Mouse (Mus musculus): ENCODE results near the gene Poln. TPM values are rescaled to one million over a fixed set of nuclear protein-coding genes. Genes with fewer than 3 reads are reported as not detected.
A peak's percentile ranks its signal among the peaks of the same experiment; 100 is the strongest.

Poln gene
- polyA plus RNA-seq, 1 experiment, result 6.2 TPM

GRCm38 (mm10) chr5:34204911-34205310, 35.7 kb upstream of the Poln start:
- Histone ChIP-seq H3K27ac (ENCODE audit: control insufficient read depth, insufficient read depth, low read depth, low read length, poor library complexity) (no peak overlapping the region), H3K4me1 (ENCODE audit: control insufficient read depth, insufficient read depth, low read length) (no peaks in the 10 kb centered on the region), H3K4me3 (replicated peaks; ENCODE audit: control insufficient read depth, low read depth, low read length) (no peak overlapping the region)
- TF ChIP-seq POLR2A (IDR thresholded peaks at IDR 0.05; ENCODE audit: borderline replicate concordance, control insufficient read depth, low read depth, low read length), result no peak
- TF ChIP-seq CTCF (IDR thresholded peaks at IDR 0.05; ENCODE audit: control insufficient read depth, insufficient read depth, low read length), result no peak
- 71% methylated on average over 2 of the region's 2 CpGs for WGBS

DNA sequence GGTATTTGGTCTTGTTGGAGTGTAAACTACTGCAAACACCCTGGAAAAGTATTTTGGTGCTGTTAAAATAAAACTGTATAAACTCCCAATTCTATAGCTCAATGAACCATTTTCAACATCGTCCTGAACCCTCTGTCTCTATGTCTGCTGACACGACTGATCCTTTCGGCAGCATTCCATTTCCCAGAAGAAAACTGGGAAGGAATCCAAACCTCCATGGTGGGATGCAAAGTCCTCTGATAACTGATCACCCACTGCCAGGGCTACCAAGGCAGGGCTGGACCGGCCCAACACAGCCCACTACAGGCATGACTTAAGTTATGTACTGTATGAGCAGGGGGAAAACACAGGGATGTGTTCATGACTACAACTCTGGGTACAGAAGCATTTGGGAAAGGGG, 32.8 kb upstream of the Poln start:
- Histone ChIP-seq H3K4me1 (ENCODE audit: control insufficient read depth, insufficient read depth, low read length) (no peaks in the 10 kb centered on the region), H3K4me3 (replicated peaks; ENCODE audit: control insufficient read depth, low read depth, low read length) (no peak overlapping the region), H3K27ac (ENCODE audit: control insufficient read depth, insufficient read depth, low read depth, low read length, poor library complexity) (no peak overlapping the region)
- 83% methylated on average over 4 of the region's 4 CpGs for WGBS
- TF ChIP-seq POLR2A (IDR thresholded peaks at IDR 0.05; ENCODE audit: borderline replicate concordance, control insufficient read depth, low read depth, low read length) (no peak), CTCF (IDR thresholded peaks at IDR 0.05; ENCODE audit: control insufficient read depth, insufficient read depth, low read length) (no peak)

DNA sequence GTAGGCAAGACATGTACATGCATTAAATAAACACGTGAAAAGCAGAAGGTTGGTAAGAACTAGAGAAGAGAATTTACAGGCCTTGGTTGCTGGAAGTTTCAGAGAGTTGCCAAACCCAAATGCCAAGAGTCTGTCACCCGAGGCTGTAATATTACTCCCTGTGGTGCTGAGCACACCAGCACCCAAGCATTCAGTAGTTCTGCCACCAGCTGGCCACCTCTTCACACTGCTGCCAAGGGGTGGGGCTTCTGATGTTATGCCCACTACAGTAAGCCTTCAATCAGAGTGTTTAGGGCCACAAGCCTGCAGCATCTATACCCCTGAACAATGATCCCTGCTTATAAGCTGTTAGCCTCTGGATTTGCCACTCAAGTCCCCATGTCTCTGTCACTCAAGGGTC, 32.1 kb upstream of the Poln start:
- TF ChIP-seq POLR2A (IDR thresholded peaks at IDR 0.05; ENCODE audit: borderline replicate concordance, control insufficient read depth, low read depth, low read length) (no peak), CTCF (IDR thresholded peaks at IDR 0.05; ENCODE audit: control insufficient read depth, insufficient read depth, low read length) (peak; percentile 19; the same call in 1 of the 2 replicates)
- WGBS, result 15% methylated on average over 2 of the region's 2 CpGs
- H3K4me1 ChIP-seq (ENCODE audit: control insufficient read depth, insufficient read depth, low read length), result no peaks in the 10 kb centered on the region; the same call in 1 of the 2 replicates

DNA sequence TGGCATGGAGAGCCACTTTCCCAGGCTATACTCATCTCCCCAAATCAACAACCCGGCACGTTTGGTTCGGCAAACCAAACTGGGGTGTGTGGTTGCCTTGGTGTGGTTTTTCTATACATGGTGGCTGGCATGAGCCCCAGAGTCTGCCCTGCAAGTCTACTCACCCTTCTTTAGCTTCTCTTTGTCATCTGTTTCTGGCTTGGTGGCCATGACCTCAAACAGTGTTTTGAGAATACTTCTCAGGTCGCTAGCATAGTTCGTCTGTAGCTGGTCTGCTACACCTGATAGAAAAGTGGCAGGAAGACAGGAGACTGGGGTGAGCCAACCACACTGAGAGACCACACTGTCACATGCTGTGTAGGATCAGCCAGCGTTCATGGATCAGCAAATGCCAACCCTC, 29.4 kb upstream of the Poln start:
- Histone ChIP-seq H3K27ac (ENCODE audit: control insufficient read depth, insufficient read depth, low read depth, low read length, poor library complexity) (no peak overlapping the region), H3K4me3 (replicated peaks; ENCODE audit: control insufficient read depth, low read depth, low read length) (no peak overlapping the region), H3K4me1 (ENCODE audit: control insufficient read depth, insufficient read depth, low read length) (no peaks in the 10 kb centered on the region; the same call in 1 of the 2 replicates)
- whole genome bisulfite sequencing, result 38% methylated on average over 6 of the region's 6 CpGs
- no peak for TF ChIP-seq POLR2A (IDR thresholded peaks at IDR 0.05; ENCODE audit: borderline replicate concordance, control insufficient read depth, low read depth, low read length)
- no peak for TF ChIP-seq CTCF (IDR thresholded peaks at IDR 0.05; ENCODE audit: control insufficient read depth, insufficient read depth, low read length)

More for the DNA sequence above, 32.1 kb upstream of the Poln start:
- Histone ChIP-seq H3K4me3 (replicated peaks; ENCODE audit: control insufficient read depth, low read depth, low read length) (no peak overlapping the region), H3K27ac (ENCODE audit: control insufficient read depth, insufficient read depth, low read depth, low read length, poor library complexity) (no peak overlapping the region)

GRCm38 (mm10) chr5:34197243-34197642, 28.0 kb upstream of the Poln start:
- TF ChIP-seq CTCF (IDR thresholded peaks at IDR 0.05; ENCODE audit: control insufficient read depth, insufficient read depth, low read length) (no peak), POLR2A (IDR thresholded peaks at IDR 0.05; ENCODE audit: borderline replicate concordance, control insufficient read depth, low read depth, low read length) (no peak)
- Histone ChIP-seq H3K4me1 (ENCODE audit: control insufficient read depth, insufficient read depth, low read length) (no peaks in the 10 kb centered on the region; the same call in 1 of the 2 replicates), H3K4me3 (replicated peaks; ENCODE audit: control insufficient read depth, low read depth, low read length) (no peak overlapping the region), H3K27ac (ENCODE audit: control insufficient read depth, insufficient read depth, low read depth, low read length, poor library complexity) (no peak overlapping the region)
- WGBS, result 55% methylated on average over 4 of the region's 4 CpGs

DNA sequence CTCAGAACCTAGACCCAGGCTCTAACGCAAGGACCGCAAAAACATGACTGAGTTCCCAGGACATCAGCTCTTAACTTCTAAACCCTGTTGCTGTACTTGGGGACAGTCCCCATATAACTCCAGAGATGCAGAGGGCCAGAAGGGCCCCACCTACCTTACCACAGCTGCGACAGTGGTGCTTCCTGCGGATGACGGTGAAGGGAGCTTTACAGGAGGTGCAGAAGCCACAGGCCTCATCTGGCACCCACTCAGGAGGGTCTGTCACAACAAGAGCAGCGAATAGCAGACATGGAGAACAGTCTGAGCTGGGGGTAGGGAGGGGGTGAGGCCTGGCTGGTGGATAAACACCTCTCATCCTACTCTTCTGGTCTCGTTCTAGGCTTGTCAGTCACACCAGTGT, 27.2 kb upstream of the Poln start:
- Histone ChIP-seq H3K27ac (ENCODE audit: control insufficient read depth, insufficient read depth, low read depth, low read length, poor library complexity) (no peak overlapping the region), H3K4me1 (ENCODE audit: control insufficient read depth, insufficient read depth, low read length) (no peaks in the 10 kb centered on the region; the same call in 1 of the 2 replicates), H3K4me3 (replicated peaks; ENCODE audit: control insufficient read depth, low read depth, low read length) (no peak overlapping the region)
- TF ChIP-seq CTCF (IDR thresholded peaks at IDR 0.05; ENCODE audit: control insufficient read depth, insufficient read depth, low read length), result no peak
- no peak for TF ChIP-seq POLR2A (IDR thresholded peaks at IDR 0.05; ENCODE audit: borderline replicate concordance, control insufficient read depth, low read depth, low read length)
- WGBS, result 20% methylated on average over 7 of the region's 7 CpGs

DNA sequence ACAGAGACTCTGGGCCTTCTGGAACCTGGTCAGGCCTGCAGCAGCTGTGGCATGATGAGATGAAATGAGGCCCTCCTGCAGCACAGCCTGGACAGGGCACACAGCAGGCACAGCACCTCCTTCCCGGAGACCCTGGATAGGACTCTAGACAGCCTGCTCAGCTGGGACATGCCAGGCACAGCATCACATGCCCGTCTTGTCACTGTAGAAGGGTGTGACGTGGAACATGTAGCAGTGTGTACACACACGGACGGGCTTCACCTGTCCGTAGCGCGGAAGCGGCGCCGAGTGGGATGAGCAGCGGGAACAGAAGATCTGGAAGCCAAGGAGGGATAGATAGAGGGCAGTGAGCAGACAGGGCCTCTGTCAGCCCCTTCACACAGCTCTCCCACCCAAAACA, 26.5 kb upstream of the Poln start:
- WGBS, result 90% methylated on average over 12 of the region's 12 CpGs
- TF ChIP-seq POLR2A (IDR thresholded peaks at IDR 0.05; ENCODE audit: borderline replicate concordance, control insufficient read depth, low read depth, low read length) (no peak), CTCF (IDR thresholded peaks at IDR 0.05; ENCODE audit: control insufficient read depth, insufficient read depth, low read length) (no peak)
- Histone ChIP-seq H3K4me3 (replicated peaks; ENCODE audit: control insufficient read depth, low read depth, low read length) (no peak overlapping the region), H3K4me1 (ENCODE audit: control insufficient read depth, insufficient read depth, low read length) (no peaks in the 10 kb centered on the region; the same call in 1 of the 2 replicates), H3K27ac (ENCODE audit: control insufficient read depth, insufficient read depth, low read depth, low read length, poor library complexity) (no peak overlapping the region)

GRCm38 (mm10) chr5:34194975-34195662, 25.9 kb upstream of the Poln start:
- H3K4me1 ChIP-seq (ENCODE audit: control insufficient read depth, insufficient read depth, low read length), result no peaks in the 10 kb centered on the region; the same call in 1 of the 2 replicates
- WGBS, result 41% methylated on average over 6 of the region's 6 CpGs
- no peak overlapping the region for H3K4me3 ChIP-seq (replicated peaks; ENCODE audit: control insufficient read depth, low read depth, low read length)
- TF ChIP-seq CTCF (IDR thresholded peaks at IDR 0.05; ENCODE audit: control insufficient read depth, insufficient read depth, low read length) (no peak), POLR2A (IDR thresholded peaks at IDR 0.05; ENCODE audit: borderline replicate concordance, control insufficient read depth, low read depth, low read length) (no peak)
- no peak overlapping the region for H3K27ac ChIP-seq (ENCODE audit: control insufficient read depth, insufficient read depth, low read depth, low read length, poor library complexity)
